Mouse (Mus musculus) thymus, postnatal 14 days (tissue): ENCODE measurements around the gene Poll.

Experiments used
- DNase-seq: peaks from one replicate; pipeline ENCODE4 v3.0.0; 2021

The Poll gene

GRCm38 (mm10) chr19:45531554-45531953 is 28.8 kb downstream of the Poll start:
- DNase-seq = no peak

GRCm38 (mm10) chr19:45530200-45530995 is 29.9 kb downstream of the Poll start:
- no peak for DNase-seq

- DNase-seq = no peak
Measured at GRCm38 (mm10) chr19:45529294-45529693, 31.0 kb downstream of the Poll start.

DNA sequence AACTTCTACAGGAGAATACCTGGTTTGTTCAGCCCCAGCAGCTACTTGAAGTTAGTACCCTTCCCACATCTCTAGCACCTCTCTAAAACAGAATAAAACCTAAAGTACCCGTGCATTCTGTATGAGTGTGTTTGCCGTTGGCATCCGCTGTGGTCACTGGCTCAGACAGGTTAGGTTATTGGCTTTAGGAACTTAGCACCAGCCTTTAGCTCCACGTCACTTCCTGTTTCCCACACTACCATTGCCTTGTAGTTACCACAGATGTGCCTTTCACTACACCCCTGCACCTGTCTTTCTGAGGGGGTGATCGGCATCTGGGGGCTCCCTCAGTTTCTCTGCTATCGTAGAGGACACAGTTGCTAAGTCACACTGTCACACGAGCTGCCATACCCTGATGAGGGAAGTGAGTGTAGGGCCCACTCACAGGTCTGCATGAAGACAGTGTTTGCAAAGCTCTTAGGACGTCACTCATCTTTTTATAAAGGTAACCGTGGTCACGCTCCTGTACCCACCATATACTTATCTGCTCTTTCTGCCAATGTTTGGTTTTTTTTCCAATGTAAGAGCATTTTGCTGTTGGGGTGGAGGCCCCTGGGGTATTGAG is 32.3 kb downstream of the Poll start:
- DNase-seq = peak; percentile 76

GRCm38 (mm10) chr19:45527382-45527781 is 32.9 kb downstream of the Poll start:
- no peak for DNase-seq

- no peak for DNase-seq
Measured at GRCm38 (mm10) chr19:45516264-45516663, 44.1 kb downstream of the Poll start.

GRCm38 (mm10) chr19:45515341-45515740 is 45.0 kb downstream of the Poll start:
- DNase-seq = no peak

DNA sequence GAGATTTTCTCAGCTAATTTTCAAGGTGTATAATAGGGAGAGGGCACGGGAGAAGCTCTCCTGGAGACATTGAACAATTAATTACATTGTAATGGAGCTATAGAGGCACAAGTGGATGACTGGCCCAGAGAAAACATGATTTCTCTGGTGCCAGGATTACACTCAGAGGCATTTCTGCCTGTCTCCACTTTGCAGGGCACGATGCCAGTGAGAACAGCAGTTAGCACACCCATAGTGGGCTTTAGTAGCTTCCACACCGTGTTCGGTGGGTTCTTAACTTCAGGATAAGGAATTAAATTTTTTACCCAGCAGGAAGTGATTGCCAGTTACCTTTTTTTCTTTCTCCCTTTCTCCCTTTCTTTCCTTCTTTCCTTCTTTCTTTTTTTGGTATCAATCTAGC is 48.9 kb downstream of the Poll start:
- no peak for DNase-seq

DNA sequence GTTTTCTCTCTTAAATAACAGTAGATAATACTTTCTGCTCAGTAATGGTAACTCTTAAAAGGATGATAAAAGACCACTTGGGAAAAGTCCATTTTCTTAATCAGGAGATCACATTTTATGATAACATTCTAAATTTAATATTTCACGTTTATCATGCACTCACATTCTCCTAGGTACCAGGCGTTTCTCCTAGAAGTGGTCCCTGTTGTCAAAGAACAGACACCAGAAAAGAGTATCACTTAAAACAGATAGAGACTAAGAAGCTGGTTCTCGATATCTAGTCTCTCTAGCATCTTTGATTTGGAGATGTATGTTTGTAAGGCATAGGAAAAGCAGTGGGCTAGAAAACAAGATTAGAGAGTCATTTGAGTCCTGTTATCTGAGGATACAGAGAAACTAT is 49.7 kb downstream of the Poll start:
- DNase-seq = no peak

DNA sequence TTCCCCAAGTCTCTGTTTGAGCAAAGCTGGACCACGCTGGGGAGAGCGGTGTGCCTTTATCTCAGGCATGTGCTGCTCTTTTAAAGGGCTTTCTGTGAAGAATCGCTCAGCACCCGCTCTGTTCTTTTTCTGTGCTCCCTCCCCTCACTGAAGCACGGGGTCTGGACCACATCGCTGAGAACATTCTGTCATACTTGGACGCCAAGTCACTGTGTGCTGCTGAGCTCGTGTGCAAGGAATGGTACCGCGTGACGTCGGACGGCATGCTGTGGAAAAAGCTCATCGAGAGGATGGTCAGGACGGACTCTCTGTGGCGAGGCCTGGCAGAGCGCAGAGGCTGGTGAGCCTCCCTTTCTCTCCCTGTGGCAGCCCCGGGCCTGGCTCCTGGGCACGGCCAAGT is 52.8 kb downstream of the Poll start:
- no peak for DNase-seq

GRCm38 (mm10) chr19:45505446-45505845 is 54.9 kb downstream of the Poll start:
- DNase-seq = no peak
